Mouse (Mus musculus) ES-E14 (cell line): ENCODE measurements around the gene Heatr4.

Experiments
- CHD2 ChIP-seq: IDR thresholded peaks from 2 replicates; pipeline ENCODE4 v1.6.1; 2014; ENCODE audit warnings: mild to moderate bottlenecking, low read depth, low read length, inconsistent platforms
- HCFC1 ChIP-seq: IDR thresholded peaks from 2 replicates; pipeline ENCODE4 v1.6.1; 2012; ENCODE audit warnings: low read length, inconsistent platforms, borderline replicate concordance; ENCODE audit not compliant: insufficient read depth
- MAFK ChIP-seq: IDR thresholded peaks from 2 replicates; pipeline ENCODE4 v1.6.1; 2014; ENCODE audit warnings: mild to moderate bottlenecking, low read depth, low read length, inconsistent platforms; ENCODE audit not compliant: insufficient read depth
- ZC3H11A ChIP-seq: IDR thresholded peaks from 2 replicates; pipeline ENCODE4 v1.6.1; 2012; ENCODE audit warnings: low read depth, mild to moderate bottlenecking, inconsistent platforms, low read length, borderline replicate concordance
- ZNF384 ChIP-seq: IDR thresholded peaks from 2 replicates; pipeline ENCODE4 v1.6.1; 2012; ENCODE audit warnings: low read depth, low read length, inconsistent platforms

GRCm38 (mm10) chr12:83939332-83939731 lies 45.3 kb downstream of the Heatr4 start:
- TF ChIP-seq HCFC1 (no peak), ZC3H11A (no peak), ZNF384 (no peak), CHD2 (no peak), MAFK (no peak)
